Mouse (Mus musculus): ENCODE data around the gene Zmym3.

The Zmym3 gene

GRCm38 (mm10) chrX:101420700-101421095, at the start of gene Zmym3:
TSS of gene Zmym3 (minus strand) at chrX:101420849.
- in situ Hi-C loops (cut with MboI; ENCODE audit: low sequenced_read_pairs) = no loop called here

GRCm38 (mm10) chrX:101451591-101451990, 30.9 kb upstream of the Zmym3 start:
- in situ Hi-C loops (cut with MboI; ENCODE audit: low sequenced_read_pairs) = no loop called here

DNA sequence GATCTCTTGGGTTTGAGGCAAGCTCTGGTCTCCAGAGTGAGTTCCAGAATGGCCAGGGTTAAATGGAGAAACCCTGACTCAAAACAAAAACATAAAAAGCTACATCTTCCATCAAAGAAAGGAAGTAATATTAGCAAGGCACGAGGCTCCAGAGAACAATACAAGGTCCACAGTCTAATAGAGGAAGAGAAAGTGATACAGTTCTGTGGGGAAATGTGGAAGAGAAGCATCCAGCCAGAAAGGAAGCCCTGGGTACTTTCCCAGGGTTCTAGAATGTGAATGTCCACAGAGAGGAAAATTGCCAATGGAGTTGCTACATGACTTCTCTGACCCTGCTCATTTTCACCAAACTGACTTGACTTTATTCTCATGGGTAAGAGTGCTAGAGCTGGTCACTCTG, 30.5 kb upstream of the Zmym3 start:
- in situ Hi-C loops (cut with MboI; ENCODE audit: low sequenced_read_pairs) = no loop called here

DNA sequence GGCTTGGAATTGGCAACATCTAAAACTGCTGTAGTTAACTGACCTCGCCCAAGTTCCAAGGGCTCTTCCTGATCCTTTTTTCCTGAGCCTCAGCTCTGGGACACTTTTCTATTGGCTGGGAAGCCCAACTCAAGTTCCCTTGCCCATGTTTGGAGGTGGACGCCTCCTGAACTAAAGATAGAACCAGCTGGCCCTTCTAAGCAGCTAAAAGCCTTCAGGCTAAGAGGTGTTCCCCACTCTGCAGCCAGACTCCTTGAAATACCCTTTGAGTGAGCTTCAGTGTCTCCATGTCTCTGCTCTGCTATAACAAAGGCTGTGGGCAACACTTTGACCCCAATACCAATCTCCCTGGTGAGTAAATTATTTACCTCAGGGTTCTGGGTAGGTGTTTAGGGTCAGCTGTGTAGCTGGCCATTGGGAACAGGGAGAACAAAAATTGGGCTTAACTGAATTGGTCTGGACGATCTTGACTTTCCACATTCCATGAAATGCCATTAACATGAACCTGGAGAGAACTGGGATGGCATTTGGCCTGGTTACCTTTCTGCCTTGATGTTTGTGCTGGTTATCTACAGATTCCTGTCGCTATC, 28.3 kb upstream of the Zmym3 start, which contains the start of gene Itgb1bp2:
TSS of gene Itgb1bp2 (plus strand) at position 203 of the 590 bp plus-strand sequence.
- in situ Hi-C loops (cut with MboI; ENCODE audit: low sequenced_read_pairs) = no loop called here

- in situ Hi-C loops (cut with MboI; ENCODE audit: low sequenced_read_pairs) = no loop called here
These were observed 9.3 kb upstream of the Zmym3 start for GRCm38 (mm10) chrX:101429976-101430375.

DNA sequence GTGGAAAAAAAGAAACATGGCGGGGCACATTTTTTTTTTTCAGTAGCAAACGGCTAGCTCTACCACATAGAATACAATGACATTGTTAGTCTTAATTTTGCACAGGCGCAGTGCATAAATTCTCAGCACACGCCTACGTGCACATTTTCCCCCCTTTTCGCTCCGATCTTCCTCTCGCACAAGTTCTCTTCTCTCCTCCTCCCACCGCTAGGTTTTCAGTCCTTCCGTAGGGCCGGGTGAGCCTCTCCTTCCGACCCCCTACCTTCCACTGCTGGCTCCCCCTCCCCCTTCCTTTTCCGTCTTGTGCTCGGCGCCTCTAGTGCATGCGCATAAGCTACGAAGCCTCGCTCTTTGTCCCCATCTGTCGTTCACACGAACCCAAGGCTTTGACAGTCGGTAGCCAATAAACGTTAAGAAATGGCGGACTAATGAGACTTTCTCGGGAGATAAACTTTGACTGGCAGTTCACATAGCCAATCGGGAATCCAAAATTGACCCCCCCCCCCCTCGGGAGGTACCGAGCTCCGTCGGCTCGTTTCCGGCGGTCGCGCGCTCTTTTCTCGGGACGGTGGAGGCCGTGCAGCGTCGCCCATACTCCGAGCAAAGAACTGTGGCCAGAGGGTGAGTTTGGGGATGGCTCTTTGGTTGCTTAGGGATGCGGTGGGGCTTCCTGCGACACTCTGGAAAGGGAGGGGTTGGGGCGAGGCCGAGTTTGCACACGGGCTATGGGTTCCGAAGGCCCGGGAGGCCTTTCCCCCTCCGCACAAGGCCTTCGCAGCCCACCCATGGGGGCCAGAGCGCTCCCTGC, 8.7 kb upstream of the Zmym3 start, which contains the start of gene Nono:
TSS of gene Nono (plus strand) at position 177 of the 808 bp plus-strand sequence.
- in situ Hi-C loops (cut with MboI; ENCODE audit: low sequenced_read_pairs) = no loop called here

DNA sequence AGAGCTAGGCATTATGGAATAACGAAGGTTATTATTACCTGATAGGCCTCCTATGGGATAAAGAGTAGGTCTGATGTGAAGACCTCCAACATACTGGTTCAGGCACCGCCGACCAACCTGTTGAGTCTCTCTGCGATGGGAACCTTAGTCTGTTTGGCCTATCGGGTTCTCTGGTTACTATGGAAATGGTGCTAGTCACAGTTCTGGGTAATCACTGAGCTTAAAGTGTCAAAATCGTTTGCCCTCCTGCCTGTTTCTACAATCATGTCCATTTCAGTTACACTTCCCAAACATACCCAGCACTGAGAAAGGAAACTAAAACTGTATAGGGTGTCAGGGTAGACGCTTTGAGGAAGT, 8.1 kb upstream of the Zmym3 start:
- in situ Hi-C loops (cut with MboI; ENCODE audit: low sequenced_read_pairs) = no loop called here

- in situ Hi-C loops (cut with MboI; ENCODE audit: low sequenced_read_pairs) = no loop called here
These were observed 7.1 kb upstream of the Zmym3 start for GRCm38 (mm10) chrX:101427774-101428173.

- in situ Hi-C loops (cut with MboI; ENCODE audit: low sequenced_read_pairs) = no loop called here
These were observed 2.8 kb upstream of the Zmym3 start for GRCm38 (mm10) chrX:101423462-101423861.

DNA sequence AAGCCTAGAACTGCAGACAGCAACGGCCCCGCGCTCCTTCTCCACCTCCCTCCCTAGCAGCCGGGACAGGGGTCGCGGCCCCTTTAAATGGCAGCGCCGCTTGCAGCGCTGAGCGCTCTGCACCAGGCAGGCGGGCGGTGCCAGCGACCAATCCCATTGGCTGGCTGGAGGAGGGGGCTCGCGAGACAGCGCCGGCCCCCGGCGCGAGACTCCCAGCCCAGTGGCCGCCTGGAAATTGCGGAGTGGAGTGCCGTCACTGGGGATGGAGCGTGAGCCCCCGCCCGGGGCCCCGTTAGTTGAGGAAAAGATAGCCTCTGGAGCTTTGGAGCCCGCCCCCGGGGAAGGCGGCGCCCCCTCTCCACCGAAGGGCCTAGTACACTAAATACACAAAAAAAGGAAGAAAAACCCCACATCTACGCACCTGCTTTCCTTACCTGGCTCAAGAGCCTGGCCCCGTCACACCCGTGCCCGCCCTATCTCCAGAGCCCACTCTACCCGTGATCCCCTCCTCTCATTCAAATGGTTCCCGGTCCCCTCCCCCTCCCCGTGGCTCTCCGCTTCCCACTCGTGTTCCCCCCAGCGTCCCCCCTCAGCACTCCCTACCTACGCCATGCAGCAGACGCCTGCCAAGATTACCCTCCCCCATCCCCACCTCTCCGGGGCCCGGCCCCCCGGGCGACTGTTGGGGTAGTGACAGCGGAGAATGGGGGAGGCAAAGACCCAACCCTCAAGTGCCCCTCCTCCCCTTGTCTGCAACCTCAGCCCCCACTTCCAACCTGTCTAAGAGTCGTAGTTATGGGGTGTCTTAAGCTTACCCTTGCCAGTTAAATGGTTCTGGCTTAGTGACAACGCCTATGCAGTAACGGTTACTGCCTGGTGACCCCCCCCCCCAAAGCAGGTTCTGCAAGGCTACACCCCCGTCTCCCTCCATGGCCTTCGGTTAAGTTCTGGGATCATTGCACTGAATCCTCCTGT, 637 bp downstream of the Zmym3 start:
- in situ Hi-C loops (cut with MboI; ENCODE audit: low sequenced_read_pairs) = no loop called here

- in situ Hi-C loops (cut with MboI; ENCODE audit: low sequenced_read_pairs) = no loop called here
These were observed 1.5 kb downstream of the Zmym3 start for GRCm38 (mm10) chrX:101418946-101419724.

- in situ Hi-C loops (cut with MboI; ENCODE audit: low sequenced_read_pairs) = no loop called here
These were observed 24.2 kb downstream of the Zmym3 start for GRCm38 (mm10) chrX:101396459-101396858.

DNA sequence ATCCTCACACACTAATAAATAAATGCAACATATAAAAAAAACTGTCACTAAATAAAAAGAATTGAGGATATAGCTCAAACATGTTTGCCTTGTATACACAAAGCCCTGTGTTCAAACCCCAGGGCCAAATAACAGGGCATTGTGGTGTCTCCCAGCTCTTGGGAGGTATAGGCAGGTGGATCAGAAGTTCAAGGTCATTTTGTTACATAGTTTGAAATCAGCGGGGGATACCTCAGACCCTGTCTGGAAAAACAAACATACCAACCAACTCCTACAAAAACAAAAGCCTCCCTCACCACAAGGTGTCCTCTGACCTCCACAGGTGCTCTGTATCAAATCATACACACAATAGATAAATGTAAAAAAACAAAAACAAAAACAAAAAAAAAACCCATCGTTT, 26.3 kb downstream of the Zmym3 start:
- in situ Hi-C loops (cut with MboI; ENCODE audit: low sequenced_read_pairs) = no loop called here

- in situ Hi-C loops (cut with MboI; ENCODE audit: low sequenced_read_pairs) = no loop called here
These were observed 31.6 kb downstream of the Zmym3 start for GRCm38 (mm10) chrX:101388866-101389537.

DNA sequence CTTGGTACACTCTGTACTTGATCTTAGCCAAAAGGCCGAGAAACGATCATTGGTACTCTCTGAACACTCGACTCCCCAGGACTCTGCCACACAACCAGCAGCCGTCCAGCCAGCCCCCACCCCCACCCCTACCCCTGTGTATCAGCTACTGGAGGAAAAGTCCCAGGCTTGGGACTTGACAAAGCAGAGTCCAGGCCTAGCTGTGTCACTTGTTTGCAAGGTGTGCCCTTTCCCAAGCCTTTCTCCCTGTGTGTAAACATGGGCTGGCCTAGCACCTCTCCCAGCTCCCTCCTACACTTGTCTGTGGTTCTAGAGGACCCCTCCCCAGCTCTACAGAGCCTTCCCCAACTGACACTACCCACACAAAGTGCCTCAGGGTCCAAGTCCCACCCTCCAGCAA, 34.4 kb downstream of the Zmym3 start:
- in situ Hi-C loops (cut with MboI; ENCODE audit: low sequenced_read_pairs) = no loop called here

DNA sequence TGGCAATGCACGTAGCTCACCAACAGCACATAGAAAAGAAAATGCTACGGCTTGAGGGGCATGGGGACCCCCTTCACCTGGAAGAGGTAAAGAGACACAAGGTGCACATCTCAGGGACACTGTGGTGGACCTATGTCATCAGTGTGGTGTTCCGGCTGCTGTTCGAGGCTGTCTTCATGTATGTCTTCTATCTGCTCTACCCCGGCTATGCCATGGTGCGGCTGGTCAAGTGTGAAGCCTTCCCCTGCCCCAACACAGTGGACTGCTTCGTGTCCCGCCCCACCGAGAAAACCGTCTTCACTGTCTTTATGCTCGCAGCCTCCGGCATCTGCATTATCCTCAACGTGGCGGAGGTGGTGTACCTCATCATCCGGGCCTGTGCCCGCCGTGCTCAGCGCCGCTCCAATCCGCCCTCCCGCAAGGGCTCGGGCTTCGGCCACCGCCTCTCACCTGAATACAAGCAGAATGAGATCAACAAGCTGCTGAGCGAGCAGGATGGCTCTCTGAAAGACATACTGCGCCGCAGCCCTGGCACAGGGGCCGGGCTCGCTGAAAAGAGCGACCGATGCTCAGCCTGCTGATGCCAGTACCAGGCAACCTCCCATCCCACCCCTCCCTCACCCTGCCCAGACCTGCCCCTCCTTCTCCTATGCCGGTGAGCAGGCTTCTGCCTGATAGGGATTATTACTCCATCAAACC, 36.1 kb downstream of the Zmym3 start:
- in situ Hi-C loops (cut with MboI; ENCODE audit: low sequenced_read_pairs) = no loop called here

GRCm38 (mm10) chrX:101383455-101383854, 37.2 kb downstream of the Zmym3 start:
- in situ Hi-C loops (cut with MboI; ENCODE audit: low sequenced_read_pairs) = no loop called here

DNA sequence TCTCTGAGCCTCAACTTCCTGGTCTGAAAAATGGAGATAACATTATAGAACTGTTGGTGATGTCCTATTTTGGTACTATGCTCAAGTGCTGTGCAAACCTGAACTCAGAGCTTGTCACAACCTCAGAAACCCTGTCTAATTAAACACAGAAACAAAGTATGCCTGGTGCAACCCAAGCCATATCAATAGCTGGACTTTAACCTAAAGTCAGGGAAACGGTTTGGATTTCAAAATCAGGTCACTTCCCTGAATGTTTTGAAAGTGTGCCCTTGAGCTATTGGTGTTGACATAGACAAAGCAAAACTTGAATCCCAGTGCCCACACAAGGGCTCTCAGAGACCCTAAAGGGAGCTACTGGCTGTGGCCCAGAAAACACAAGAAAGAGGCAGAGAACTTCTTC, 40.9 kb downstream of the Zmym3 start:
- in situ Hi-C loops (cut with MboI; ENCODE audit: low sequenced_read_pairs) = no loop called here

DNA sequence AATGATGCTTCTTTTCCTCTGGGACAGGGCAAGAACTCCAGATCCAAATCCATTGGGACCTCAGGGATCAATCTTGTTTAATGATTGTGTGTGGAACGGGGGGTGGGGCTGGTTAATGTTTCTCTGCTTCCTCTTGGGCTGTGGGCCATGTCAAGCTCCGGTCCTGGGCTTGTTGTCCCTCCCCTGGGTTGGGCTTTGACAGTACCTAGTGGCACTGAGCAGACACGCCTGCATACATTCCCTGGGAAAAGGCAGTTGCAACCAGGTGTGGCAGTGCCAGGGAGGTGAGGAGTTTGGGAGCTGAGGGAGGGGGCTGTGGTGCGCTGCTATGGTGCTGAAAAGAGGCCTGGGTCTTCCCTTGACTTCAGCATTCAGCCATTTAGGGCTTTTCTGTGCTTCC, 43.6 kb downstream of the Zmym3 start:
- in situ Hi-C loops (cut with MboI; ENCODE audit: low sequenced_read_pairs) = no loop called here

Data from CH12F3 (cell line).